Mouse (Mus musculus): ENCODE results near the gene Celf2. TPM values are rescaled to one million over a fixed set of nuclear protein-coding genes. Genes with fewer than 3 reads are reported as not detected.

Celf2 gene
- 100 to 1,000 TPM; 233 to 240 TPM for total RNA-seq (2023)

DNA sequence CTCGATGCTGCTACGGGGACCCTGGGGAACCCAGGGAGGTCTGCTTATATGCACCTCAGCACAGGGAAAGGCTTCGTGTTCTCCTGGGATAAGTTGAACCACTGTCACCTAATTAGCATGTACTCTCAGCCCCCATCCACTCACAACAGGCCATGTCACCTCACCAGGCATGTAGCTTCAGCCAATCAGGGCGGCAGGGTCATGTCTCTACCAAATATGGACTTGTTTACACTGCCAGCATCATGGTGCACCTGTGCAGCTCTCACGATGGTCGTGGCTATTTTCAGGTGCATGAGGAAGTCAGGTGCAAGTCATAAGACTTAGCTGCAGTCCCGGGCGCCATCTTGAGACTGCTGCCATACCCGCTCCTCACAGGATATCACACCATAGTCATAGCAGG, at the start of gene Celf2:
Gene Celf2, minus strand, starts transcription at position 101 of the 400 bp plus-strand sequence.

